Mouse (Mus musculus): ENCODE data around the gene Tpd52l2. TPM values are rescaled to one million over a fixed set of nuclear protein-coding genes. Genes with fewer than 3 reads are reported as not detected.

The Tpd52l2 gene
- polyA plus RNA-seq, 1 experiment from 2014 or later: 142 TPM

DNA sequence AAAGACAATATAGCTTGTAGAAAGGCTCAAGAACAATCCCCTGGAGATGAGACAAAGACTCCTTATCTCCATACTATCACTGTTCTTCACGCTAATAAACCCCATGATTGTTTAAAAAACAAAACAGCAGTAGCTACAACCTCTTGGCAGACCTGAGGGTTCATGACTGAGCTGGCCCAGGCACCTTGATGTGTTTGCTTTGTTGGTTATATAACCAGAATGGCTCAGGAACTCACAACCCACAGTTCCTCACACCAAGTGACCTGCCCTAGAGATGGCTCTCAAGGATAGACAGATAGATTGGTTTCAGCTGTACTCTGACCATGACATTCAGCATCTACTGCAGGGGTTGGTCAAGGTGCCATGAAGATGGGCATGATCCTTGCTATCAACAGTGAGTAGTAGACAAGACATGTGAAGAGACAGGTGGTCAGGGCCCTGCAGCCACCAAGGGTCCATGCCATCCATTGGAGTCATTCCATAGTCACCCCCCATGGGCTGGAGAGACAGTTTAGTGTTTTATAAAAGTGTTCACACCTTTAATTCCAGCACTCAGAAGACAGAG, 35.3 kb upstream of the Tpd52l2 start:
- Histone ChIP-seq H3K27ac (ENCODE audit: low read depth, low read length) (no peak overlapping the region), H3K9ac (ENCODE audit: low read length) (no peak overlapping the region), H3K27me3 (ENCODE audit: control insufficient read depth, insufficient read depth, low read length) (no peaks in the 10 kb centered on the region), H3K4me3 (ENCODE audit: low read depth, low read length) (no peak overlapping the region), H3K36me3 (ENCODE audit: control insufficient read depth, insufficient read depth, low read length) (no peaks in the 10 kb centered on the region), H3K4me1 (ENCODE audit: control insufficient read depth, insufficient read depth, low read length) (peaks cover 7% of the 10 kb centered on the region), H3K4me2 (ENCODE audit: low read depth) (no peak overlapping the region), H3K9me3 (ENCODE audit: control insufficient read depth, low read length) (no peaks in the 10 kb centered on the region)
- no peak for ATAC-seq (ENCODE audit: insufficient read depth, low FRiP score, low TSS enrichment)
- WGBS: 94% methylated on average over 1 of the region's 1 CpGs
- DNase-seq (ENCODE audit: low spot score): no peak

DNA sequence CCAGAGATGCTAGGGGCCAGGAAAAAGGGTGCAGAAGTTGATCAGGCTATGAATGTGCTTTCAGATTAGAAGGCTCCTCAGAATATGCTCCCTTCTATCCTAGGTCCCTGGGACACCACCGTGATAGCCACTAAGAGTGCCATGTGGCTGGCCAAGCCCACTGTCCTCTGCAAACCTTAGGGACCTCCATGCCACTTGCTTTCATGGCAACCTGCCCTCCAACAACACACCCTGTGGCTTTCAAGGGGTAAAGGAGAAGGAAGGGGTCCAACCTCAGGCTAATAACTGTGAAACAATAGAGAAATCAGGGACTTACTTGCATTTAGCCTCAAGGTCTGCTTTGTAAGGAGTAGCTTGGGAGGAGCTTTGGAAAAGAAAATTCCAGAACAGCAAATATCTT, 34.3 kb upstream of the Tpd52l2 start:
- Histone ChIP-seq H3K36me3 (ENCODE audit: control insufficient read depth, insufficient read depth, low read length) (no peaks in the 10 kb centered on the region), H3K9me3 (ENCODE audit: control insufficient read depth, low read length) (no peaks in the 10 kb centered on the region), H3K4me2 (ENCODE audit: low read depth) (no peak overlapping the region), H3K4me1 (ENCODE audit: control insufficient read depth, insufficient read depth, low read length) (peaks cover 7% of the 10 kb centered on the region), H3K9ac (ENCODE audit: low read length) (no peak overlapping the region), H3K27ac (ENCODE audit: low read depth, low read length) (no peak overlapping the region), H3K4me3 (ENCODE audit: low read depth, low read length) (no peak overlapping the region), H3K27me3 (ENCODE audit: control insufficient read depth, insufficient read depth, low read length) (no peaks in the 10 kb centered on the region)
- no peak for ATAC-seq (ENCODE audit: insufficient read depth, low FRiP score, low TSS enrichment)
- no peak for DNase-seq (ENCODE audit: low spot score)
- 94% methylated on average over 1 of the region's 1 CpGs for WGBS

DNA sequence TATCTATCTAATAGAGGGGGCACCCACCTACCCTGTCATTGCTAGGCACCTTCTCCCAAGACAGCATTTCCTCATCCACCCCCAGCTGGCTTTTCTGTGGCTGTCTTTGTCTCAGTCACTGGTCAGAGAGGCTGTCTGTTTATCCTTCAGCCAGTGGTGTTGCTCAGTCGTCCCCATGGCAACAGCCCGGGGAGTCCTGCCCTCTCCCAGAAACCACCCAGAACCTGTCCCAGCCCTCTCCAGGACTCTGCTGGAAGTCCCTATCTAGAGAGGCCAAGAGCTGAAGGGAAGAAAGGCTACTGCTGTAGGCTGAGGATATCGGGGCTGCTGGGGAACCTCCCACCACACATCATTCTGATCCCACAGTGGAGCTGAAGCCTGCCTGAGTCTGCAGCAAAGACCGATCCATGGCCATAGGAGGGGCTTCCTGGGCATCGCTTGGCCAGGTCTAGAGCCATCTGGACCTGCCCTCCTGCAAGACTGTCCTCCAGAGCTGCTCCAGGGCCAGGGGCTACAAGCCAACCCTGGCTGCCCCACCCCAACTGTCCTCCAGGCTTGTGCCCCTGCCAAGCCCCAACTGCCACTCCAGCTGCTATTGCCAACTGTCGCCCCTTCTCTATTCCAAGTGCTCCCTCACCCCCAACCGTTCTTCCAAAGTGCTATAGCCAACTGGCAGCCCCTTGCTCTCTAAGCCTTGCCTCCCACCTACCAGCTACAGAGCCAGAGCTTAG, 33.8 kb upstream of the Tpd52l2 start:
- H3K36me3 ChIP-seq (ENCODE audit: control insufficient read depth, insufficient read depth, low read length): no peaks in the 10 kb centered on the region
- no peaks in the 10 kb centered on the region for H3K9me3 ChIP-seq (ENCODE audit: control insufficient read depth, low read length)
- ATAC-seq (ENCODE audit: insufficient read depth, low FRiP score, low TSS enrichment) (no peak), DNase-seq (ENCODE audit: low spot score) (peak; percentile 54)
- H3K4me1 ChIP-seq (ENCODE audit: control insufficient read depth, insufficient read depth, low read length): peaks cover 4% of the 10 kb centered on the region
- H3K27ac ChIP-seq (ENCODE audit: low read depth, low read length): no peak overlapping the region
- H3K4me3 ChIP-seq (ENCODE audit: low read depth, low read length): no peak overlapping the region
- 52% methylated on average over 7 of the region's 7 CpGs for WGBS
- H3K9ac ChIP-seq (ENCODE audit: low read length): no peak overlapping the region
- no peak overlapping the region for H3K4me2 ChIP-seq (ENCODE audit: low read depth)
- H3K27me3 ChIP-seq (ENCODE audit: control insufficient read depth, insufficient read depth, low read length): no peaks in the 10 kb centered on the region

DNA sequence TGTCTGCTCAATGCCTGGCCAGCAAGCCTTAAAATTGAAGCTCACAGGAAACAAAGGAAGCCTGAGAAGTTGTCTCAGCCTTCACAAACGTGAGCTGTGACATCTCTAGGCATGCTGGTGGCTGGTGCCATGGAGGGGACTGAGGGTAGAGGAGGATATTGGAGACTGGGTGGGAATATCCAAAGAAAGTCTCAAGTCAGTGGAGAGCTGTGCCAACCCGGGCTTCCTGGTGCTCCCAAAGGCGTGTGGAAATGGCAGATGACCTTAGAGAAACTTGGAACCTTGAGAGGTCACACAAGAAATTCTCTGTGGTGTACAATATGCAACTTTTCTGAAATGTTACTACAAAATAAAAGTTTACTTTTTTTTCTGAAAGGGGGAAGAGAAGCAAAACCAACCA, 31.5 kb upstream of the Tpd52l2 start:
- Histone ChIP-seq H3K9me3 (ENCODE audit: control insufficient read depth, low read length) (no peaks in the 10 kb centered on the region), H3K4me2 (ENCODE audit: low read depth) (no peak overlapping the region), H3K27me3 (ENCODE audit: control insufficient read depth, insufficient read depth, low read length) (no peaks in the 10 kb centered on the region), H3K9ac (ENCODE audit: low read length) (no peak overlapping the region), H3K27ac (ENCODE audit: low read depth, low read length) (no peak overlapping the region), H3K36me3 (ENCODE audit: control insufficient read depth, insufficient read depth, low read length) (no peaks in the 10 kb centered on the region), H3K4me3 (ENCODE audit: low read depth, low read length) (no peak overlapping the region), H3K4me1 (ENCODE audit: control insufficient read depth, insufficient read depth, low read length) (peaks cover under 1% of the 10 kb centered on the region; the same call in 1 of the 2 replicates)
- ATAC-seq (ENCODE audit: insufficient read depth, low FRiP score, low TSS enrichment): no peak
- DNase-seq (ENCODE audit: low spot score): no peak
- WGBS: 57% methylated on average over 3 of the region's 3 CpGs

DNA sequence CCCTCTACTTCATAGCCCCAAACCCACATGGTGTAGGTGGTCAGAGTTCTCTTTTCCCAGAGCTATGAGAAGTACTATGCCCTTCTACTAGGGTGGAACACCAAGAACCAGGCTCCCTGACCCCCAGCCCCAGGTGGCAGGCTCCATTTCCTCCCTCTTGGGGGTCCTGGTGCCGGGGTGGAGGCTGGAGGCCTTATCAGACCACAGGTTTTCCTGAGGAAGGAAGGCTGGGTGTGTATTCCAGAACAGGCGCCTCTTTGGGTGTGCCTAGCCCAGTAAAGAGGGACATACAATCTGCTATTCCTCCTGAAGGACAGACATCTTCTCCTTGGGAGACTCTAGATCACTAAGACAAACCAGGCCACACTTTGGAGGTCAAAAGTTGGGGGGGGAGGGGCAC, 26.7 kb upstream of the Tpd52l2 start:
- no peak for DNase-seq (ENCODE audit: low spot score)
- H3K9ac ChIP-seq (ENCODE audit: low read length): no peak overlapping the region
- H3K27ac ChIP-seq (ENCODE audit: low read depth, low read length): no peak overlapping the region
- WGBS: 78% methylated on average over 2 of the region's 2 CpGs
- H3K9me3 ChIP-seq (ENCODE audit: control insufficient read depth, low read length): no peaks in the 10 kb centered on the region
- no peaks in the 10 kb centered on the region for H3K27me3 ChIP-seq (ENCODE audit: control insufficient read depth, insufficient read depth, low read length)
- no peak overlapping the region for H3K4me2 ChIP-seq (ENCODE audit: low read depth)
- ATAC-seq (ENCODE audit: insufficient read depth, low FRiP score, low TSS enrichment): no peak
- H3K4me1 ChIP-seq (ENCODE audit: control insufficient read depth, insufficient read depth, low read length): no peaks in the 10 kb centered on the region
- no peak overlapping the region for H3K4me3 ChIP-seq (ENCODE audit: low read depth, low read length)
- H3K36me3 ChIP-seq (ENCODE audit: control insufficient read depth, insufficient read depth, low read length): no peaks in the 10 kb centered on the region

DNA sequence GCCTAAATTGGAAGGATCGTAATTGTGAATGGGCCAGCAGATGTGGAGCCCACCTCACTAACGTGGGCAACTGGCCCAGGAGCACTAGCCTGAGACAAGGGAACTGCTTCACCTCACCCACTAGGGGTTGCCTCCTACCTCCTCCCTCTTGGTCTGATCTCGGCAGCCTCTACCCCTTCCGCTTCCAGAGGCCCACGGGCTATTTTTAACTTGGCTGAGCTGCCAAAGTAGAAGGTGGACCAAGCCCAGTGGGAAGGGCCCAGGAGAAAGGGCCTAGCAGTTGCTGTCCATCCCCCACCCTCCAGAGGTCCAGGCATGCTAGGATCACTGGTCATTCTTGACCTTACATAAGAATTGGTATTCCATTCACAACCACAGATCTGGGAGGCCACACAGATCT, 25.7 kb upstream of the Tpd52l2 start:
- Histone ChIP-seq H3K36me3 (ENCODE audit: control insufficient read depth, insufficient read depth, low read length) (no peaks in the 10 kb centered on the region), H3K4me1 (ENCODE audit: control insufficient read depth, insufficient read depth, low read length) (no peaks in the 10 kb centered on the region), H3K4me2 (ENCODE audit: low read depth) (no peak overlapping the region), H3K9ac (ENCODE audit: low read length) (no peak overlapping the region), H3K27ac (ENCODE audit: low read depth, low read length) (no peak overlapping the region), H3K27me3 (ENCODE audit: control insufficient read depth, insufficient read depth, low read length) (no peaks in the 10 kb centered on the region), H3K9me3 (ENCODE audit: control insufficient read depth, low read length) (no peaks in the 10 kb centered on the region), H3K4me3 (ENCODE audit: low read depth, low read length) (no peak overlapping the region)
- DNase-seq (ENCODE audit: low spot score): no peak
- WGBS: 61% methylated on average over 5 of the region's 5 CpGs
- no peak for ATAC-seq (ENCODE audit: insufficient read depth, low FRiP score, low TSS enrichment)

DNA sequence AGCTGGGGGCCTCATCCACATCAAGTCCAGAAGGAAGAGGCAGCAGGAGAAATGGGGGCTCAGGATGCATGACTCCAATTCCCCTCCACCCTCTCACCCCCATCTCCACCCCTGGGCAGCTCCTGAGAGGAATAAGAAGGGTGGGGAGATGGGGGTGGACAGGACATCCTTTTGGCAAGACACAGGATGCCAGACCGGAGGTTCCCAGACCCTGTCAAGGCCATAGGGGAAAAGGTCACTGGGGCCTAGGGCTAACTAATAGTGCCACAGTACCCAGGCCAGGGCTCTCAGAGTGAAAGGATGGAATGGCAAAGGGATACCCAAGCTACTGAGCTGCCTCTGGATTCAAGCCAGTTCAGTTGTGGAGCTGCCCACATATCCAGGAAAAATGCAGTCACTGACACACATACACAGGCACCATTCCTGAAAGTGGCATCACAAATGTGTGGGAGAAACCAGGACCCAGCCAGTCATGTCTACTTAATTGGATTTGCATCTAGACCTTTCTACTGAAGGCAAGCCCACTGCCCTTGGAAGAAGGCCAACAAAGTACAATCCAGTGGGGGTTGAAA, 24.6 kb upstream of the Tpd52l2 start:
- no peaks in the 10 kb centered on the region for H3K27me3 ChIP-seq (ENCODE audit: control insufficient read depth, insufficient read depth, low read length)
- H3K4me3 ChIP-seq (ENCODE audit: low read depth, low read length): no peak overlapping the region
- no peaks in the 10 kb centered on the region for H3K36me3 ChIP-seq (ENCODE audit: control insufficient read depth, insufficient read depth, low read length)
- ATAC-seq (ENCODE audit: insufficient read depth, low FRiP score, low TSS enrichment): no peak
- 79% methylated on average over 1 of the region's 1 CpGs for WGBS
- no peak for DNase-seq (ENCODE audit: low spot score)
- H3K9ac ChIP-seq (ENCODE audit: low read length): no peak overlapping the region
- no peaks in the 10 kb centered on the region for H3K4me1 ChIP-seq (ENCODE audit: control insufficient read depth, insufficient read depth, low read length)
- no peak overlapping the region for H3K4me2 ChIP-seq (ENCODE audit: low read depth)
- H3K9me3 ChIP-seq (ENCODE audit: control insufficient read depth, low read length): no peaks in the 10 kb centered on the region
- H3K27ac ChIP-seq (ENCODE audit: low read depth, low read length): no peak overlapping the region

DNA sequence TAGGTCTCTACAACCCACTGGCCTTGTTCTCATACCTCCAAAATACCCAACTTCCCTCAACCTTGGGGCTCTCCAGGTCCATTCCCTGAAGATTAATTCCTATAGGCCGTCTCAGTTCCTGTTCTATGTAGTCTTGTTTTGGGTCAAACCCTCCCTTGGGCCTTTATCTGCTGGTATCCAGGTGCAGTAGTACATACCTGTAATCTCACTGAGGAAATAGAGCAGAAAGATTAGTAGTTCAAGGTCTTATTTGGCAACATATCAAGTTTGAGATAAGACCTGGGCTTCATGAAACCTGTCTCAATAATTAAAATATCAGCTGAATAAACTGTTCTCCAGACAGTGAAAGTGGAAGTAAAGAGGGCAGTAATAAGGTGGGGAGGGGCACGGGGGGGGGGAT, 13.8 kb upstream of the Tpd52l2 start:
- H3K9ac ChIP-seq (ENCODE audit: low read length): no peak overlapping the region
- H3K4me2 ChIP-seq (ENCODE audit: low read depth): no peak overlapping the region
- DNase-seq (ENCODE audit: low spot score) (no peak), ATAC-seq (ENCODE audit: insufficient read depth, low FRiP score, low TSS enrichment) (no peak)
- H3K36me3 ChIP-seq (ENCODE audit: control insufficient read depth, insufficient read depth, low read length): no peaks in the 10 kb centered on the region
- H3K27ac ChIP-seq (ENCODE audit: low read depth, low read length): no peak overlapping the region
- WGBS: 54% methylated on average over 2 of the region's 2 CpGs
- no peak overlapping the region for H3K4me3 ChIP-seq (ENCODE audit: low read depth, low read length)
- peaks cover 19% of the 10 kb centered on the region for H3K4me1 ChIP-seq (ENCODE audit: control insufficient read depth, insufficient read depth, low read length)
- H3K9me3 ChIP-seq (ENCODE audit: control insufficient read depth, low read length): no peaks in the 10 kb centered on the region
- no peaks in the 10 kb centered on the region for H3K27me3 ChIP-seq (ENCODE audit: control insufficient read depth, insufficient read depth, low read length)

Data from neural tube, embryonic 11.5 days (tissue).